Mouse (Mus musculus): ENCODE results near the gene Gm3043.
"Not testable (repeated sequence)": the region's sequence is repeated elsewhere in the genome, so short reads cannot be mapped to it uniquely, and the experiment has no call there.

The Gm3043 gene

DNA sequence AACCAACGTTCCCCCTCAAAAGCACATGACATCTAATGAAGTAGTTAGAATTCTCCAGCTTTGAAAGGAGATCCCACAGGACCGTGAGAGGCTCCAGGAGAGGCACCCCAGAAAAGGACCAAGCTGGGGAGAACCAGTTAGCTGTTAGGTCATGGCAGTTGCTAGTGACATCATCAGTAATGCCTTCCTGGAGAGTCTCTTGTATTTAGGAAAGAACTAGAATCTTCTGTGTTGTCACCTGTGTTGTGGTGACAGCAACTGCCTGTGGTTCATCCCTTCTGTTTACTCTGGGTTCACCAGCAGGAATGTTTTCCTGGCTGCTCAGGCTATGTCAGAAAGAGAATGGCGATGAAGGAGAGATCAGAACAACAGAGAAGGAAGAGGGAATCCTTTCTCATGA, at the start of gene Gm3043:
Gm3043 (plus strand) TSS at position 301 of the 400 bp plus-strand sequence.
- in situ Hi-C loops (cut with MboI; ENCODE audit: unreplicated experiment in 2 of 2) = not testable (repeated sequence)

DNA sequence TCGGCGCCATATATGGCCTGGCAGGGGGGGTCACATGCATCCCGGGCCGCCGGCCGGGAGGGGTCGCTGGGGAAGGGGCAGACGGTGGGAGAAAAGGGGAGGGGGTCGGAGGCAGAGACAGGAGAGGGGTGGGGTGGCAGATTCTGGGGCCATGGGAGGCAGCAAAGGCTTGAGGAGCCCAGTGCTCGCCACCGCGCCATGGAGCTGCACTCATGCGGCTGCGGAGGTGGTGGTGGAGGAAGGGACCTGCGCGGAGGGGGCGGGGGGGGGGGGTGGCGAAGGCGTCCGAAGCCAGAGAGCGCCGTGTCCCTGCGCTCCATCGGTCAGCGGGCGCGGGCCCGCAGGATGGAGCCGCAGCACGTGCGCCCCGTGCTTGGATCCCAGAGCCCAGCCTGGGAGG, 36.9 kb upstream of the Gm3043 start, which contains the start of gene Gm3020:
Gm3020 (plus strand) TSS at position 301 of the 400 bp plus-strand sequence.
- in situ Hi-C loops (cut with MboI; ENCODE audit: unreplicated experiment in 2 of 2) = not testable (repeated sequence)
